Comparison of ENCODE assay signal across 8 mouse cellular contexts in the genomic region with DNA sequence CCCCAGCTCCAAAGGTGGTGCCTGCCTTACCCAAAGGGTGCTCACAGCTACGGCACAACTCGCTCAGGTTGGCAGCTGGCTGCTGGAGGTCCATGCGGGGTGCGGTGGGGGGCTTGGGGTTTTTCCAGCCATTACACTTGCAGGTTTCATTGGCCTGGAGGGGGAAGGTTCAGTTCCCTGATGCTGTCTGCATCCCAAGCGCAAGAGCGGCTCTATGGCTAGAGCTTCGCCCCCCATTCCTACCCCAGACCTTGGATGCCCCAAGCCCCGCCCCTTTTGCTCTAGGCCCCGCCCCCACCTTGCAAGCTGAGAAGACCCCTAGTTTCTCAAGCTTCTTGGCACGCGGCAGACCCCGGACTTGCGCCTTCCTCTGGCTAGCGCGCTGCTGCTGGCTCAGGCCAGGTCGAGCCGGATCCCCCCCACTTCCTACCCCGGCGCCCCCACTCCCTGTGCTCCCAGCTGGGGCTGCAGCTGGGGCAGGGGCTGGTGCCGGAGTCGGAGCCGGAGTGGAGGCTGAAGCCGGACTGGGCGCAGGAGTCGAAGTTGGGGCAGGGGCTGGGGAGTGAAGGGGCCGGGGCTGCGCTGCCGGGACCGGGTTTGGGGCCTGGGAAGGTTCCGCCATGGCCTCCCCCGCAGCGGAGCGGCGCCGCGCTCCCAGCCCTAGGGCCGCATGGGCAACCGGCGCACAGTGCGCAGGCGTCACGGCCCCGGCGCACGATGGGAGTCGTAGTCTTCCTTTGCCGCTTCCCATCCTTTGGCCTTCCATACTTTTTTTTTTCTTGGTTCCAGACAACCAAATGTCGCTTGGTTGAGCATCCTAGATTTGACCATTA. TPM values are rescaled to one million over a fixed set of nuclear protein-coding genes. Genes with fewer than 3 reads are reported as not detected.
DNase-seq lines count a peak whose midpoint lies in the region; ATAC-seq lines count a peak whose summit lies in the region.

A gene (minus strand): TSS at position 683 of the 833 bp plus-strand sequence.

- no peaks in the 10 kb centered on the region for H3K27me3 ChIP-seq in hindbrain, embryonic 10.5 days (ENCODE audit: insufficient read depth, poor library complexity, severe bottlenecking)

- peaks cover 65% of the 10 kb centered on the region for H3K36me3 ChIP-seq in hindbrain, embryonic 10.5 days

- no peaks in the 10 kb centered on the region for H3K9me3 ChIP-seq in hindbrain, embryonic 10.5 days

- DNase-seq in NIH3T3 (ENCODE audit: low read depth), result peak; percentile 95
- peak; percentile 81 for DNase-seq in cerebellum, adult 8-10 months
- DNase-seq in hindbrain, embryonic 10.5 days (ENCODE audit: low spot score), result peak; percentile 80
- peak; percentile 79 to 86 for DNase-seq in layer of hippocampus, postnatal 14 days (ENCODE audit: low spot score in 2 of 2)
- DNase-seq in lung, postnatal 14 days, result peak; percentile 84
- DNase-seq in retina, postnatal 7 days (ENCODE audit: low read depth, low spot score), result peak; percentile 74
- peak; percentile 85 for DNase-seq in urinary bladder, postnatal 25 days (ENCODE audit: low spot score)

- H3K4me1 ChIP-seq in hindbrain, embryonic 10.5 days (replicated peaks), result peaks cover 54% of the 10 kb centered on the region

- H3K4me3 ChIP-seq in hindbrain, embryonic 10.5 days, result peak within 1 kb of the TSS; percentile 98

- 2% methylated on average over 48 of the region's 48 CpGs for WGBS in hindbrain, embryonic 10.5 days

- peak within 1 kb of the TSS; percentile 99 for H3K27ac ChIP-seq in hindbrain, embryonic 10.5 days

- peak; percentile 78 for ATAC-seq in frontal cortex, adult (ENCODE audit: low TSS enrichment)

RNA-seq across cellular contexts. Expression of the gene that starts here (rescaled TPM):
- polyA plus RNA-seq in hindbrain, embryonic 10.5 days (2016; fragmentation: Nextera tagmentation; extraction: Ambion mirVana), result 70.8 and 71.3 TPM in 2 replicates
- 10 to 100 TPM; 54.5 to 59.7 TPM for total RNA-seq in layer of hippocampus, postnatal 14 days (2021)

Comparison
In these comparisons a context has a peak if more than half of its experiments do, and no peak if none do; other contexts are left out.
1. Peak in every context shown above with its lines: DNase-seq, ATAC-seq, H3K4me3 ChIP-seq and H3K27ac ChIP-seq.